Mouse (Mus musculus) kidney, postnatal 10 days (tissue): Measurements from ENCODE around the gene Capn15.
A peak's percentile ranks its signal among the peaks of the same experiment; 100 is the strongest.

ENCODE experiments used
- DNase-seq: peaks from one replicate; pipeline ENCODE4 v3.0.0; 2021; ENCODE audit warnings: mixed read lengths

Capn15 gene

DNA sequence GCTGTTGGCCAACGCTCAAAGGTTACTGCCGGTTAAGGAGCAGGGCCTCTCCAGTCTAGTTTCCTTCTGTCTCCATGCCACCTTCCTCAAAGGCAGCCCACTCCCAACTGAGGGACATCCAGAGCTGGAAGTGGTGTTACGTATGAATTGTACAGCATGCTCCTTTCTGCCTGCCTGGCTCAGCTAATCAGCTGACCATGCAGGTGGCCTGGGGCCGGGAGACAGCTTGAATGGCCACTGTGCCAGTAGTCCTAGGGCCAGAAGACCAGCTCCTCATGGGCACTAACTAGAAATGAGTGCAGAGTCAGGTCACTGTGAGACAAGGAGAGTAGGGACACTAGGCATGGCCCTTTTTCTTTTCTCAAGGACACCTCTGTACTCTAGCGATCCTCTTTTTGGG is 32.4 kb downstream of the Capn15 start:
- no peak for DNase-seq

DNA sequence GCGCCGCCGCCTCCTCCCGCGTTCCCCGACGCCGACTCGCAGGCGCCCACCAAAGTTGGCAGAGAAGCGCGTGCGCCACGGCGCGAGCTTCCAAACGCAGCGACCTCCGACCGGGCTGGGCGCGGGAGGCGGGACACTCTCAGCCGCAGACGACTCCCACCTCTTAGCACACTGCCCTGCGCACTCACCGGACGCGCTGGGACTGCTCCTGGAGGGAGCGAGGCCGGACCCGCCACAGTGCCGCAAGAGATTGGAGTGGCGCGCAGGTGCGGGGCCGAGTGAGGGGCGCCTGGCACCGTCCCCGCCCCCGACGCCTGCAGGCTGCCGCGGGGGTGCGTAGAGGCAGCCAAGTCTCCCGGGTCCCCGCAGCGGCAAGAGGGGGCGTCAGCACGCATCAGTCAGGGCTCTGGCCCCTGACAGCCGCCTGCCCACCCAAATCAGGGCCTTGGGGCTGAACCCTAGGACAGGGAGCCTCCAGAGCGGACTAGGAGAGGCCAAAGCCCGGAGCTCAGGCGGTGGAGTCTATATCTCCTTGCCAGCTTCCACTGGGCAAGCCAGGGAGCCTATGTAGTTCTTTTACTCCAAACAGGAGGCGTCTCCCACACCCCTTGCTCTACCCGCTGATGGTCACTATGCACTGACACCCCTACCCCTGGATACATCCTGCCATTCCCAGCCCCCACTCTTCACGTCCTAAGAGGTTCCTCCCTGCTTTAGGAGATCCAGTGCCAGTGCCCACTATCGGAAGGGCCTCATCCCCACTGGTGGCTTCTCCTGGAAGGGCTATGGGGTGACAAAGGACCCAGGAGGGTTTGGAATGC is 33.6 kb downstream of the Capn15 start, which contains the start of gene A930017K11Rik:
Gene A930017K11Rik, minus strand, starts transcription at position 763 of the 821 bp plus-strand sequence.
- DNase-seq: peak; percentile 58

DNA sequence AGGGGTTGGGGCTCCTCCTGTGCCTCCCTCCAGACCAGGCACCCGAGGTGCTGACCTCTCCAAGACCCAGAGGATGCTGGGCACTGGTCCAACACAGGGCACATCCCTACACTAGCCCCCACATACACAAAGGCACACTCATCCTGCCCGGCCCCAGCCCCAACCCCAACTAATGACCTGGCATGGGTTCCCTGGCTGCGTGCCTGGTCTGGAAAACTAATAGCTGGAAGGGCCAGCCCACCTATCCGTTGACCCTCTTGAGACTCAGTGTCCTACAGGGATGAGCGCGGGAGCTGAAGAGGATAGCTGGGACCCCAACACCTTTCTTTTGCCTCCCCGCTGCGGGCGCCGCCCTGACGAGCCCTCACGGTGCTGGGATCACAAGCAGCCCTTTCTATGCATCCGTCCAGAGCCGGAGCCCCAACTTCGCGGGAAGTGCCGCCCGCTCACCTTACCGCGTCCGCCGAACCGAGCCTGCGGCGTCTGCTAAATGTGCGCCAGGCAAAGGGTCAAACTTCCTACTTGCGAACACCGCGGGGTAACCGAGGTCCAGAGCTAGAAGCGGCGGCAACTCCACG is 34.3 kb downstream of the Capn15 start:
- DNase-seq: no peak

DNA sequence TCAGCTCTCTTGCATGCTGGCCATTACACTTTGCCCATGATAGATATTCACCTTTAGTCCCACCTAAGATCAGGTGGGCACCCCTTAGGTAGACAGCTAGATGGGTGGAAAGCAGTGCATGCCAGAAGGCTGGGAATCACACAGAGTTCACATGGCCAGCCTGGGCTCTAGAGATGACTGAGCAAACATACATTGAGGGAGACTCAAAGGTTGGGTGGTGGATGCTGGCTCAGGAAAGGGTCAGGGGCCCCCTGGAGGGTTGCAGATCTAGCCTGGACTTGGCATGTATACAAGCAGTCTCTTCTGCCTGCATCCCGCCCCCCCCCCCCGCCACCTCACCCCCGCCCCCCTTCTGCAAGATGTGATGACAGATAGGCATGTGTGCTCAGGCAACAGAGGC is 34.9 kb downstream of the Capn15 start:
- DNase-seq: no peak

DNA sequence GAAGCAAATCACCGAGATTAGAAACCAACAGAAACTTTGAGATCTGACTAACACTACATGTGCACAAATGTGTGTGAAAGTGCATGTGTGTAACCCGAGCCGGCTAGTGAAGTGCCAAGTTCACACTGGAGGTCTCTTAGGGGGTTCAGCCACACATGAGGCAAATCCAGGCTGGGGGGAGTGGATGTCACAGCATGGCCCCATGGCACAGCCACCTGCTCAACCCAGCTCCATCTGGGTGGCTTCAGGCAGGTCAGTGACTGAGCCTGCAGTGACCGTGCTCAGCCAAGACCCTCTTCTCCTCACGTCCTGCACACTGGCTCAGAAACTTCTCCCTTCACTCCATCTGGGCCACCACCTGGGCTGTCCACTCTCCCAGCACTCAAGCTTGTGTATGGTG is 35.6 kb downstream of the Capn15 start:
- DNase-seq: no peak

DNA sequence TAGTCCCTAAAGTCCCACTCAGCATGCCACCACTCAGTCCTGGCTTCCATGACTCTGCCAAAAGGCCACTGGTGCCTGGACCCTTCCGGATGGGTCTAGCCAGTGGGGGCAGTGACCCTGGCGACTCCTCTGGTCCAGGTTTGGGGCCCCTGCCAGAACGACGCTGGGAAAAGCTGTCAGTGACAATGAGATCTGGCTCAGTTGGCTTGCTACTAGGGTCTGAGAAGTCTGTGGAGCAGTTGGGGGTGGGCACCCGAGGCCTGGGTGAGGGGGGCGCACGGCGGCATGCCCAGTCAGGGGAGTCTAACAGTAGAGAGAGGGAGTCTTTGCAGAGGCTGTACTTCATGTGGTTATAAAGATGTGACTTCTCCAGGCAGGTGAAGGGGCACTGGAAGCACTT is 37.5 kb downstream of the Capn15 start:
- no peak for DNase-seq

DNA sequence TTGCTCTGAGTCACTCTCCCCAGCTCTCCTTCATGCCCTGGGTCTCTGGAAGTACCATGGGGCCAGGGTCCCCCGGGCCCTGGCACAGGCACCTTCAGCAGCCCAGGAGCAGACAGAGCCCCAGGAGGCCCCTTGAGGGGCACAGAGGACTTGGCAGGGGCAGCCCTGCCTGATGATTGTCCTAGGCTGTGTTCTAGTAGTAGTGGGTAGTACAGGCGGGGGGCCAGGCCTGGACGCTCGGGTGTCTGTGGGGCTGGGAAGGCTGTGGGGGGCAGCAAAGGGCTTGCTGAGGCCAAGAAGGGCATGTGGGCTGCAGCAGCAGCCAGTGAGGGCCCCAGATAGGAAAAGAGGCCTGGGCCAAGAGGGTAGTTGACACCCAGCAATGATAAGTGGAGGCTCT is 38.0 kb downstream of the Capn15 start:
- DNase-seq: no peak

DNA sequence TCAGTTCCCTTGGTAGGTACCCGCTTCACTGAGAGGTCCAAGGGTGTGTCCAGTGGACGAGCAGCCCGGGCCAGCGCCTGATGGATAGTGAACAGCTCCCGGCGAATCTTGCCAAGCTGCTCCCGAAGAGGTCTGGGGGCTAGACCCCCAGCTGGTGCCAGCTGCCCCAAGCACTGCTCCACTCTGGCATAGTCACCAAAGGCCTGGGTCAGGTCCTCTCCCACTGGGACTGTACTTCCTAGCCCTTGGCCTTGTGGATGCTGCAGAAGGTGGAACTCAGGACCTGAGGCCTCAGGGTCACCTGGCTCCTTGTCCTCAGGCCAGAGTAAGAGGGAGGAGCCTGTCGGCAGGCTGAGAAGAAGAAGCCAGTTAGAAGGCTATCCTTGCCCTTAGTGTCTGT is 38.7 kb downstream of the Capn15 start:
- no peak for DNase-seq

DNA sequence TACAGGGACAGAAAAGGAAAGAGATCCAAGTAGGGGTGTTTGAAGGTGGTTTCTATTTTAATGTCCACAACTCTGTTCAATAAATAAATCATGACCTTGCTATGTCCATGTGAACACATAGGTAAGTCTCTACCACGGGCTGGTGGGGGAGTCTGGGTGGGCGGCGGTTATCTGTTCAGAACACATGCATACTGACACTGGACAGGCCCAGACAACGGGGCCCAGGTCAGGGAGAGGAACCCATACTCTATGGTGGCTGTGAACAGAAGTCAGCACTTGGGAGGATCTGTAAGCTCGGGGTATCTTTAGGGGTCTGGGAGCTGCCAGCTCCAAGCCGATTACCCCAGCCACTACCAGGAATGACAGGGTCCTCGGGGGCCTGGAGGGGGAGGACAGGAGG is 39.2 kb downstream of the Capn15 start:
- no peak for DNase-seq

DNA sequence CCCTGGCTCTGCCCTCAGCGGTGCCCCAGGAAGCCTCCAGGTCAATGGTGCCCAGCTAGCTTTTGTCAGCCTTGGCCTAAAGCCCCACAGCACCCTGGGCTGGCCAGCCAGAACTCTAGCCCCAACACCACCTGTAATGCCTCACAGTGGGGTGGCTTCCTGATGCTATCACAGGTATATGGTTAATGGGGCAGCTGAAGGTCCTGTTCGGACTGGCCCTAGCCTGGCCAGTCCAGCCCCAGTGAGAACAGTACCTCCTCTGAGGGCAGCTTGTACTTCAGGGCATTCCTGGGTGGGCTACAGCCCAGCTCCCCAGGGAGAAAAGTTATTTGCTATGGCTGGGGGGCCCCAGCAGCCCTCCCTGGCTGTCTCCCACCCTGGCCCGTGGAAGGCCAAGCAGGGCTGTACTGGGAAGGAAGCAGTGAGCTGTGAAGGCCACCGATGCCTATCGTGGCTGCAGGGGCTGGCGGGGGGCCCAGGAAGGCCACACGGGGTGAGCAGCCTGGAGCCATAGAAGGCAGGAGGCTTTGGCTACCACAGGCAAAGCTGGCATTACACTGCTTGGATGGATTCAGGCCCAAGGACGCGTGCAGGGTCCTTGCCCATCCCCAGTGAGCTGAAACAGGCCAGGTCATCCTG is 40.0 kb downstream of the Capn15 start:
- peak; percentile 65 for DNase-seq

DNA sequence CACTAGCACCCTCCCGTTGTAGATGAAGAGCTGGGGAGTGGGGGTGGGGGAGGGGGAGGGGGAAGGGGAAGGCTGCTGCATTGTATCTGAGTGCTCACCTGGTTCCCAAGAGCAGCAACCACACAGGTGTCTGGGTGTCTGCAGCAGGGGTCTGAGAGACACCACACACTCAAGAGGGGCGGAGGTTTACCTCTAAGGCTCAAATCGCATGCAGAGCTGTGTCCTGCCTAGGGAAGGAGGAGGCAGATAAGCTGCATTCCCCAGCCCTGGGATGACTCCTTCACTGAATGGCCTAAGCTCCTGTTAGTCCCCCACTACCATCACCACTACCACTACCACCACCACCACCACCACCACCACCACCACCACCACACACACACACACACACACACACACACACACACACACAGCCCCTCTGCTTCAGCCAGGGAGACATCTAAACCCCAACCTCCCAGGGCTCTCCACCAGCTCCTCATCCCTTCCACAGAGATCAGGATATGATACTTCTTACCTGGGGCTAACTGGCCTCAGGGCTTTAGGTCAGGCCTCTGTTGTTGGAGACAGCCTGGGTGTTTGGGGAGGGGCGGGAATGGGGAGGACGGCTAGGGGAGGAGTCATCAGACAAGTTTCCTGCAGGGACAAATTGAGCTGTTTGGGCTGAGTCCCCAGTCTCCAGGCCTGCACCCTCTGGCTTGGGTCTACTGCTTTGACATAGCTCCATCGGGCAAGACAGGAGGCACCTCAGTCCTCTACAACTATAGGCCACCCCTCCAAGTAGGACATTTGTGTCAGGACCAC is 41.0 kb downstream of the Capn15 start, which contains the start of the genes Pigq and Nhlrc4:
Gene Pigq, minus strand, starts transcription at position 571 of the 798 bp plus-strand sequence.
Gene Nhlrc4, minus strand, starts transcription at position 596 of the 798 bp plus-strand sequence.
- no peak for DNase-seq

DNA sequence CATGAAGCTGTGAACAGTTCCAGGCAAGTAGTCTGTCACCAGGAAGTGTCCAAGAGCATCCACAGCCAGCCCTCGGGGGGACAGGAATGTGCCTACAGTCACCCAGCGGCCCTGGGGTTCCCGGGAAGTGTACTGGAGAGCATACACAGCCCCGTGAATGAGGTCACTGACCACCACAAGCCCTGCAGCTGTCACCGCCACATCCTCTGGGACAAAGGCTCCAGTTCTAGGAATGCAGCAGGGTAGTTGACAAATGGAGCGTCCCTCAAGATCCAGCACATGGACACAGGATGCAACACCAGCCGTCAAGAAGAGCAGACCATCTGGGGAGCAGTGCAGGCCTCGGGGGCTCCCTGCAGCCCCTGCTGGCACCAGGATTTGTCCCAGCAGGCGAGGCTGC is 41.8 kb downstream of the Capn15 start:
- DNase-seq: no peak

DNA sequence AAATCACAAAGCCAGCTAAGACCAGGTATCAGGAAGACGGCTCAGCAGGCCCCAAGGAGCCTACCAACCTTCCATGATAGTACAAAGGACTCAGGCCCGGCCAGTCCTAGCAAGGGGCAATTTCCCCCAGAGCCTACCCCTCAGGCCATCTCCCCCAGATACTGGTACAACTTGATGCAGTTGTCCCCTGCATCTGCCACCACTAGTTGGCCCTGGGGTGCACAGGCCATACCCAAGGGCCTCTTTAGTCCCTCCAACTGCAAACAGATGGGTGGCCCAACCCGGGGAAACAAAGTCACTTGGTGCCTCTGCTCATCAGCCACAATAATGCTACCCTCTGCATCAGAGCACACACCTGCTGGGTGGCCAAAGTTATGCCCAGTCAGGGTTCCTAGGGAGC is 42.4 kb downstream of the Capn15 start:
- no peak for DNase-seq

DNA sequence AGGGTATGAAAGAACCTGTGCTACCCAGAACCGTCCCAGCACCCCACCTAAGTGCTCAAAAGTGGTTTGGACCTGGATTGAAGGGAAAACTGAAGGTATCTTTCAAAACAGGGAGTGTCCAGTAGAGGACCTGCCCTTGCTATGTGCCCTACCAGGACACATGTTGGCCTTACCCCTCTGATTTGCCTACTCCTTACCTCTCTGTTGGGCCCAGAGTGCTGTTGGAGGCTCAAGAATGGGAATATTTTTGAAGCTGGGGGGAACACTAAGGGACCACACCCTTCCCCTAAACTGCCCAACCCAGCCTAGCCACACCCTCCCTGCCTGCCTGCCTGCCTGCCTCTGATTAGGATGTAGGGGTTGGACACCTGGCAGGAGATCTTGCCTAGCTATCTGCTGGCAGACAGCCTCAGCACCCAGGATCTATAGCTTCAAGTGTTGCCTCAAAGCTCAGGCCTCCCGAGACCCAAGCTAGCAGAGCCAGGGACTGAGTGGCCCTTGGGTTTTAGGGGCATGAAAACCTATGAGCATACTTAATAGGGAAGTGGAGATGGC is 42.9 kb downstream of the Capn15 start:
- no peak for DNase-seq

DNA sequence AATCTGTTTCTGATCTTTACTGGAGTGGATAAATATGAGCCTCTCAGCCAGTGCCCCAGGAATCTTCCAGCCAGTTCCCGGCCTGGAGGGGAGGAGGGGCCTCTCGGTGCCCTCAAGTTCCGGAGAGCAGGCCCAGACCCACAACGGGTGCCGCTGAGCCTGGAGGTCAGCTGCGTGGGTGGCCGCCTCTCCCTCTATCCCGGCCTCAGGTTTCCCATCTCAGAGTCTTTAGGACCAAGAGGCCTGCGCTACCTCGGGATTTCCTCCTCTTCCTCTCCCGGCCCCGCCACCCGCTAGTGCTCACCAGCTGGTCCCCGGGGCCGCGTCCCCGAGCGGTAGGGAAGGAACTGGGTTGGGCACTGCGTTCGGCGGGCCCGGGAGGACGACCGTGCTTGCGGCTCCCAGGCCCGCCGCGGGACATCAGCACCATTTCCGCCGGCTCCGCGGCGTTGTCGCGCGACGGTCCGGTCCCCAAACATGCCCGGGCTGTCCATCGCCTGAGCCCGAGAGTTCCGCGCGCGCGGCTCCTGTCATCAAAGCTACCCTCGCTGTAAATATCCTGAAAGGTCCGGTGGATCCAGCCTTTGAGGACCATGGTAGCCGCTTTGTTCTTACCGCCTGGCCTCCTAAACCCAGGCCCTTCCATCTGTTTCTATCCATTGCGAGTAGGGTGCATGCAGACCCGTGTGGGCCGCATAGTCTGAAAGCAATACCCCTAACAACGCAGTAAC is 43.9 kb downstream of the Capn15 start:
- DNase-seq: peak; percentile 89

DNA sequence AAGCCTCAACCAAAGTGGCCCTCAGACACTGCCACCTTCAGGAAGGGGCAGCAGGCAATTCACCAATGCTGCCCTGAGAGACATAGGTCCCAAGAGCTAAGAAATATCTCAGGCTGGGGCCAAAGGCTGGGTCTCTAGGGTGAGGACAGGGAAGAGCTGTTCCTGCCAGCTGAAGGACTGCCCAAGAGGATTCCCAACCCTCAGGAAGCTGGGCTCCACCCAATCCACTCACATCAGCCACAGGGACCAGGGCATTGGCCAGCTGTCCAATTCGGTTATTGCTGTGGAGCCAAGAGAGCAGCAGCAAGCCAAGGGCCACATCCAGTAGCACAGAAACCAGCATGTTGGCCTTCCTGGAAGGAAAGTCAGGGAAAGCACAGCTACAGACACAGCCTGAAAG is 51.1 kb downstream of the Capn15 start:
- no peak for DNase-seq

DNA sequence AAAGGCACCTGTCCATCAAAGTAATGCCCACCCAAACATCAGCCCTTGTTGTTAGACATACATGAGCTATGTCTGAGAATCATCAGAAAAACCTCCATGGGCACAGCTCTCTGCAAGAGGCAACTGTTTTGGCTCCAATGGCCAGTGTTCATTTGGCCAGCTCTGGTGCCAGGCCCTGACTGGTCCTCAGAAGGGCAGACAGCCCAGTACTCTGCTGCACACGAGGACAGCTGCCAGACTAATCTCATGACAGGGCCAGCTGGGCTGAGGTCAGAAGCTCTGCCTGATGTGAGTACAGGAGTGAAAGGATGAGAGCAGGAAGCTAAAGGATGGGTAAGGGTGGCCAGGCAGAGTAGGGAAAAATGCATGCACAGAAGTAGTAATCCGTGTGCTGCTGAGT is 60.2 kb downstream of the Capn15 start:
- DNase-seq: no peak

DNA sequence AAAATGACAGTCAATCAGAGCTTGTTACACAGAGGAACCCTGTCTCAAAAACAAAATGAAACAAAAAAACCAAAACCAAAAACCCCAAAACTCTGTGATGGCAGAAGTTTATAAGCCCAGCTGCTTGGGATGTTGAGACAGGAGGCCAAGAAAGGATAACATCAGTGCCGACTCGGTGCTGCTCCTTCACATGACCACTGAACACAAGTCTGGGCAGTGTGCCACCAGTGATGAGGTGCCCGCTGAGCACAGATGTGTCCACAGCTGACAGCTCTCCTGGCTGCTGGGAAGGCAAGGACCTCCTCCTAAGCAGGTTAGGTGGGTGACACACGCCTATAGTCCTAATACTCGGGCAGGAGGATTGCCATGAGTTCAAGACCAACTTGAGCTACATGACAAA is 63.5 kb downstream of the Capn15 start:
- DNase-seq: peak; percentile 43

DNA sequence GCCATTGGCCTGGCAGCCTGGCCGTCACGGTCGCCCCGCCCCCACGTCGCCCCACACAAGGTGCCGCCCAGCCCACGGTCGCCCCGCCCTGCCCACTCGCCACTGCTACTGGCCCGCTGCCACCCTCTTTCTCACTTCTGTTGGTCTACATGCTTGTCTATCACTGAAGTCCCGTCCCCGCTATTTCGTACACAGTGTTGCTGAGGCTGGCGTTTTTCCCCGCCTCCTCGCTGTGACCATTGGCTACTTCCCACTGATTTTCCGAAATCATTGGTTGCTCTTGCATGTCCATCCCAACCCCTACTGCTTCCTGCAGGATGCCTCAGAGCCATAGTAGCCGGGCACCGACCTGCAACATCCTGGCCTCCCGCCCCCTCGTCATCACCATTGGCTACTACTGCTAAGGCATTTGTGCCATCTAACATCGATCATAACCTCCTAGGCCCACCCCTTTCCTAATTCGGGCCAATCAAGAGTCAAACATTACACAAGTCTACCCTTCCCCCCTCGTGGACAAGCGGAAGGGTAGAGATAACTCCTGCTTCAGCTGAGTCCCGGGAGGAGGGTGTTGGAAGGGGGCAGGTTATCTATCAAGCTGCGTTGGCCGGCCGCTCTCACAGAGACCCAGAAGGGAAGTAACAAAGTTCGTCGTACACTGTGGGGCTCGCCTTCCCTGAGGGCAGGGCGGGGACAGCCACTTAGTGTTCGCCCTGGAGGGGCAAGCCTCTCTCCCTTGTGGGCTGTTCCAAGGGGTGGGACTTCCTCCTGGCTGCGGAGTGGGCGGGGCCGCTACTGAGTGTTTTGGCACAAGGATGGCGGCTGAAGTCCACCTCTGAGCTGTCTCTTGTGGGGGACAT is 65.6 kb downstream of the Capn15 start:
- DNase-seq: peak; percentile 100

DNA sequence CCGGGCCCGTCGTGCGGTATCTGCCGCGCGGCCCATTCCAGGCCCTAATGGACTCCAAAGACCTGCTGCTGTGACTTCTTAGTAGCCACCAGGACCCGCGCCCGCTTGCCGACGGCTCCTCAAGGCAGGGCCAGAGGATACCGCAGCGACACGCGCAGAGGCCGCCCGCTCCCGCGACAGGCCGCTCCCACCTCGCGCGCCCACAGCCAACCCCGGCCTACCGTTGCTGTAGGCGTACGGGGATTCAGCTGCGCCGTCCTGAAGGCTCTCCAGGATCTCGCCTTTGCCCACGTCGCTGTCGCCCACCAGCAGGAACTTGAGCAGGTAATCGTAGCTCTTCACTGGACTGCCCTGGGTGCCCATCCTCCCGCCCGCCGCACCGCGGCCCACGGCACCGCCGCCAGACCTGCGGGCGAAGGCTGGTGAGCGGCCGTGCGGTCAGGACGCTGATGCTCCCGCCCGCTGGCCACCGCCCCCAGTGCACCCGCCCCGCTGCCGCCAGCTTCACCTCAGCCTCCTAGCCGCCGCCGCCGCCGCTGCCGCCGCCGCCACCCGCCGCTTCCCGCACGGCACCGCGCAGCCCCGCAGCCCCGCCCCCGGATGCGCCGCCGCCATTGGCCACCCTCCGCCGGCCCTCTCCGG is 66.3 kb downstream of the Capn15 start, which contains the start of gene Rab40c:
Gene Rab40c, minus strand, starts transcription at position 584 of the 642 bp plus-strand sequence.
- peak; percentile 69 for DNase-seq
